Mouse (Mus musculus) regulatory T cell (primary cell): ENCODE results near the gene Igfbp6.

Source experiments
- in situ Hi-C: fragments of 300-600 bp; cut with MboI, MseI; formaldehyde crosslinking; loops from one replicate; pipeline ENCODE4 v1.15.1; 2025; ENCODE audit warnings: high pct_unique_total_duplicates

The Igfbp6 gene

DNA sequence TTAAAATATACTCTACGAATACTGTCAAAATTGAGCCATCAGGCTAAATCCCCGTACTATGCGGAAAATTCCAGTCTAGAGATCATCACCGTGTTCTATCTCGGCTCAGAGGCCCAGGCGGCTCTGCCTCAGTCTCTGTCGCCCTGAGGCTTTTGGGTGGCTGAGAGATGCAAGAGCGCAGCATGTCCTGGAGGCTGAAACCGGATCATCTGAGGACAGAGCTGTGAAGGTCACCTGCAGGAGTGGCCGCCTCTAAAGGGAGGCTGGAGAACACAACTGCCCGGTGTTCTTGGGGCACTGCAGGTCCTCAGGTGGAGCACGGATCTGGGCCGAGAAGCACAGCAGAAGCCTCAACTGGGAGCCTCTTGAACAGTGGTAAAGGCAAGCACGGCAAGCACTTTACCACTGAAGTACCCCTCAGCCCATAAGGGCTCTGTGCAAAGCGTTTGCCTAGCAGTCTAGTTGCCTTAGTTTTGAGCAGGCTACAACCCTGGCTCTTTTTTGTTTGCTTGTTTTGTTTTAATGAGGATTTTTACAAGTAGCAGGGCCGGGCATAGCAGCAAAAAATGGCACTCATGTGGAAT, 31.7 kb downstream of the Igfbp6 start:
- in situ Hi-C loops = loop anchor here (5.0 kb wide), 1 partner anchor 51 kb away; no protein-coding TSS in a partner anchor

DNA sequence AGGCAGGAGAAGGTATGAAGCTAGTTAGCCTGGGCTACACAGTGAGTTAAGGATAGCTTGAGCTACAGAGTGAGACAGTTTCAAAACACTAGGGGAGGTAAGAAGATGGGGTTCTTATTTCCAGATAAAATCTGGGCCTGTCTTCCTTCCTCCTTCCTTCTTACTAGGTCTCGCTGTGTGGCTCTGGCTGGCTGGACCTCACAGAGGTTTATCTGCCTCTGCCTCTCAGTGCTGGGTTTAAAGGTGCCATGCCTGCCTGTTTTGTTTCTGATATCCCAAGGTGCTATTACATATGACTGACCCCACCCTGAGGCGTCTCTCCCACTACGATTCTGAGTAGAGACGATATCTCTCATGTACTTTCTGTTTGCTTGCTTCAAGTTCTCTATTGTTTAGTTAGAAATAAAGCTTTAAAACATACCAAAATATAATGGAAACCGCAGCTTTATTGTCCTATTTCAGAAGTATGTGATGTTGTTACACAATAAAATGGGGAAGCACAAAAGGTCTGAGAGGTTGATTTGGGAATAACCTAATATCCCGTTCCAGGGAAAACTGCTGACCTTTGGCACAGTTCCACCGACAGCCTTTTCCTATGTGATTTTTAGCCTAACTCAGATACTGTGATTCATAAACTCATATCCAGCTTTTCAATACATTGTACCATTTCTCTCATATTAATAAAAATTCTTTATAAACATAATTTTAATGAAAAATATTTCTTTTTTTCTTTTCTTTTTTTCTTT, 32.6 kb downstream of the Igfbp6 start:
- in situ Hi-C loops = loop anchor here (5.0 kb wide), 1 partner anchor 51 kb away; no protein-coding TSS in a partner anchor

DNA sequence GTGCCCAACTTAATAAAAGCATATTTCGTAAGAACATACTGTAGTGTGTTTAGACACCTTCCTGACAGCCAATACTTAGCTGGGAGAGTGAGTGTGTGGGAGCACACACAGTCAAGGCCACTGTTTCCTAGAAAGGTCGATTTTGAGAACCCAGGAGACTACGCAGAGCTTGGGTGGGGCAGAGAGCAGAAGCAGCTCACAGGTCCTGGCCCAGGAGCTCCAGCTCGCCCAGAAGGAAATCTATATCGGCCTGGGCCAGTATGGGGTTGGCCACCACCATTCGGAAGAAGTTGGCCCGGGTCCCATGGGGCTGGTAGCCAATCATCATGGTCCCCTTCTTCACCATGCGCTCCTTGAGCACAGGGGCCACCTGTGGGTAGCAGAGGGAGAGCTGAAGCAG, 33.3 kb downstream of the Igfbp6 start:
- in situ Hi-C loops = loop anchor here (5.0 kb wide), 1 partner anchor 50 kb away; no protein-coding TSS in a partner anchor

DNA sequence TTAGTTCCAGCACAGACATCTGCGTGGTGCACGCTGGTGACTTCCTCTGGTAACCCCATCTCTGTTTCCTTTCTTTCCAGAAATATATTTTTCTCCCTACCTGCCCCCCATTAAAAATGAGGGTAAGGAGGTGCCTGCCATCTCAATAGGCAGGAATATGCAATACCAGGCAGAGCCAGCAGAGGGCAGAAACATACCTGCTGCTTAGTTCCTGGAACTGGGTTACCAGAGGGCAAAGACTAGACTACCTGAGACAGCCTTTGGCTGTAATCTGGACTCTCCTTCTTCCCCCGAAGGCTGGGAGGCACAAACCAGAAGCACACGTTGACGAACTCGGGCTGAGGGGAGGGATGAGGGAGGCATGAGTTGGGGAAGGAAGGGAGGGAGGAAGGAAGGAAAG, 34.1 kb downstream of the Igfbp6 start:
- in situ Hi-C loops = loop anchor here (5.0 kb wide), 1 partner anchor 49 kb away; no protein-coding TSS in a partner anchor

DNA sequence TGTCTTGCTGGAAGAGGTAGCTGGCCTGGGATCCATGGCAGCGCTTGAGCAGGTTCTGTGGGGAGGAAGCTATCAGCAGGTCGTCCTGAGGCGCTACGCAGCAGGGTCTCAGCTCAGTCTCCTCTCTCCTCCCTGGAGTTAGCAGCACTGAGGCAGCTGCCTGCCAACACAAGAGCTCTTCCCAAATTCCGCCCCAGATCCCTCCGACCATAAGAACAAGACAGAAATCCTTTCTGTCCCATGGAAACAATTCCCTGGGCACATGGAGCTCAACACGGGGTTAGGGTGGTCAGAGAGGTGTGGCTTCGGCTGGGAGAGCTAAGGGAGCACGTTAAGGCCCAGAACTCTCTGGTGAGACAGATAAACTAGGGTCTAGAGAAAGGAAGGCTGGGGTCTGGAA, 34.9 kb downstream of the Igfbp6 start:
- in situ Hi-C loops = loop anchor here (5.0 kb wide), 1 partner anchor 48 kb away; no protein-coding TSS in a partner anchor

DNA sequence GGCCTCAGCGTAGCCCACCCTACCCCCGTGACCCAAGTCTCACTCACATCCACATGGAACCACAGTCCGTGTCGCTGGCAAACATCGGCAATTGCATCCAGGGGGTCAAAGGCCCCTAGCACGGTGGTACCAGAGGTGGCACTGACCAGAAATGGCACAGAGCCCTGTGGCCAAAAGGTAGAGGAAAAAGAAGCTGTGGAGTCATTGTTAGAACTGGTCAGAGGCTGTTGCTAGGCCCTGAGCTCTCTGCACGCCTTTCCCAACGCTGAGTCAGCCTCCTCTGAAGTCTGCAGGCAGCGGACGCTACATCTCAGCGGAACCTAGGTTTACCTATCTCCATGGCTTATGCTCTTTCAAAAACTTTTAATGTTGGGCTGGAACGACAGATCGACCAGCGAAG, 35.8 kb downstream of the Igfbp6 start:
- in situ Hi-C loops = loop anchor here (5.0 kb wide), 1 partner anchor 47 kb away; no protein-coding TSS in a partner anchor

DNA sequence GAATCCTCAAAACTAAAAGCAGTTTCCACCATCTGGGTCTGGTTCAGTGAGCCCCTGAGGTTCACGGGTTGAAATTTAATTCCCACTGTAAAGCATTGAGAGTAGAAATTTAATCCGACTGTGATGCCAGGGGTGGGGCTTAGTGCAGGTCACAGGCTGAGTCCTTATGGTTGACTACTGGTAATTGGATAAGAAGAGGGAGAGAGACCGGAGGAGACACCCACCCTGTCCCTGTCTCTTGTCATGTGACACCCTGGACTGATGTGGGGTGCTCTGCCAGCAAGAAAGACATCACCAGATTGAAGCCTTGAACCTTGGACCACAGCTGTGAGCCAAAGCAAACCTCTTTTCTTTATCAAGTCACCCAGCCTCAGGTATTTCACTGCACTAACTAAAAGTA, 38.9 kb downstream of the Igfbp6 start:
- in situ Hi-C loops = no loop called here

DNA sequence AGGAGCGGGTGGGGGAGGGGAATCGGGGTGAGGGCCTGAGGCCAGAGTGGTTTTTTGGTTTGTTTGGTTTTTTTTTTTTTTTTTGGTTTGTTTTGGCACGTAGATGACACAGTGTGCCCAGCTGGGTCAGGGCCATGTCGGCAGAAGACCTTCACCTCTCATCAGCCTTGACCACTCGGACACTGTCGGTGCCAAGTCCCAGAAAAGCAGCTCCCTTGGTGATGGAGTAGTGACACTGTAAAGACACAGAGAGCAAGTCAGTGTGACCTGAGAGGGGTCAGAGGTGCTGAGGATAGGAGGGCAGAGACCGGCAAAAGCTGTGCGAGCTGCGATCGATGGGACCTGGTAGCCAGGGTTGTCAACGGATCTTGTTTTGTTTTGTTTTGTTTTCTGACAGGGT, 42.1 kb downstream of the Igfbp6 start:
- in situ Hi-C loops = no loop called here

- in situ Hi-C loops = no loop called here
Measured at GRCm38 (mm10) chr15:102188096-102188495, 43.9 kb downstream of the Igfbp6 start.

- in situ Hi-C loops = no loop called here
Measured at GRCm38 (mm10) chr15:102188883-102189282, 44.7 kb downstream of the Igfbp6 start.

- in situ Hi-C loops = no loop called here
Measured at GRCm38 (mm10) chr15:102191699-102192098, 47.5 kb downstream of the Igfbp6 start.

DNA sequence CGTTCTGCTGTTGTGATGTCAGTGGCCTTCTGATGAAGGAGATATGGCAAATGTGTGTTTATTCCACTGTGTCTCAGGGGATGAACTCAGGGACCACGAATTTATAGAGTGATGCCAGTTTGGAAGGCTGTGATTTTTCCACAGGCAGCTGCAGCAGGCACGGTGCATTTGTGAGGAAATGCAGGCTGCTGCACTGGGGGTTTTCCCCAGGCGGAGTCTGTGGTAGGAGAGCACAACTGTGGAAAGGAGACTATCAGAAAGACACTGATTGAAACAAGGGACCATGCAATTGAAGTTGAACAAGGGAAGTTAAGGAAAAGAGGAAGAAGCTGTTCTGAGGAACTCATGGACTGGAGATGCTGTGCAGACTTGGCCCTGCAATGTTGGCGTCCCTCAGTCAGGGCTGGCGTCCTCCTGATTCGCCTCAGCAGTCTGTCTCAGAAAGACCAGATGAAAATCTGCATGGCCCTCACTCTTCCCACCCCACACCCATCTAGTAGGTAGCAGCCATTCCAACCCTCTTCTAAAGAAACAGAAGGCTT, 48.2 kb downstream of the Igfbp6 start:
- in situ Hi-C loops = no loop called here

- in situ Hi-C loops = no loop called here
Measured at GRCm38 (mm10) chr15:102192820-102193386, 48.7 kb downstream of the Igfbp6 start.

DNA sequence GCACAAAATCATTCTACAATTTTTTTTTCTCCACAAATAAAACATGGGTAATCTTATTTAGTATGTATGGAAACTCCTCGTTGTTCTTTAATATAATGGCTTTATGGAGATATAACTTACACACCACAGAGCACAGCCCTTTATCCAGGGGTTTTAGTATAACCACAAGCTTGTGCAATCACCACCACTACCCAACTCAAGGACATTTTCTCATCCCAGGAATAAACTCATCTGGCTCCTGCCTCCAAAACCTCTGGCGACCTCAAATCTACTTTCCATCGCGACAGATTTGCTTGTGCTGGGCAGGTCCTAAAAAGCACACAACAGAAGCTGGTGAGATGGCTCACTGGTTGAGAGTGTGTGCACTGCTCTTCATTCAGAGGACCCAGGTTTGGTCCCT, 49.5 kb downstream of the Igfbp6 start:
- in situ Hi-C loops = no loop called here

- in situ Hi-C loops = no loop called here
Measured at GRCm38 (mm10) chr15:102194439-102194838, 50.3 kb downstream of the Igfbp6 start.

DNA sequence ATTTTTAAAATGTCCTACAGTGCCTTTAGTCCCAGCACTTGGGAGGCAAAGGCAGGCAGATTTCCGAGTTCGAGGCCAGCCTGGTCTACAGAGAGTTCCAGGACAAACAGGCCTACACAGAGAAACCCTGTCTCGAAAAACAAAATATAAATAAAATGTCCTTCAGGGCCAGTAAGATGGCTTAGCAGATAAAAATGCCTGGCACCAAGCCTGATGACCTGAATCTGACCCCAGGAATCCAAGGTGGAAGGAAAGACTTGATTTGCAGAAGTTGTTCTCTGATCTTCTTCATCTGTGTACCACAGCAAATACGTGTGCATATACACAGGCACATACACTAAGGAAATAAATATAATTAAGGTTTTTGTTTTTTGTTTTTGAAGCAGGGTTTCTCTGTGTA, 51.2 kb downstream of the Igfbp6 start:
- in situ Hi-C loops = no loop called here

DNA sequence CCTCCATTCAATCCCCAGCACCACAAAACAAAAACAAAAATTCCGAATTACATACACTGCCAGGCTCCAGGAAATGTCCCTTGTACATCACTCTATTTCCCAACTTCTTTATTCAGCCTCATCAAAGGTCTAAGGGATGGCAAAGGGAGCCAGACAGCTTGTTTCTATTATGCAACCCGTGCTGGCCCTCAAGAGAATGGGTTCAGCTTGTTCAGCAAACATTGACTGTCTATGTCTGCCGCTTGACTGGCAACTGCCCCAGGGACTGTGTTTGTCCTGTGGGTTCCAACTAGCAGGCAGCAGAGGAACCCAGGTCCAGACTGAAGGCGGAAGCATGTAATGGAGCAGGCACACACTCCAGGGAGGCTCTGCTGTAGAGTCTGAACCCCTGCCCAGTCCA, 54.7 kb downstream of the Igfbp6 start:
- in situ Hi-C loops = no loop called here
